In the genomic region with DNA sequence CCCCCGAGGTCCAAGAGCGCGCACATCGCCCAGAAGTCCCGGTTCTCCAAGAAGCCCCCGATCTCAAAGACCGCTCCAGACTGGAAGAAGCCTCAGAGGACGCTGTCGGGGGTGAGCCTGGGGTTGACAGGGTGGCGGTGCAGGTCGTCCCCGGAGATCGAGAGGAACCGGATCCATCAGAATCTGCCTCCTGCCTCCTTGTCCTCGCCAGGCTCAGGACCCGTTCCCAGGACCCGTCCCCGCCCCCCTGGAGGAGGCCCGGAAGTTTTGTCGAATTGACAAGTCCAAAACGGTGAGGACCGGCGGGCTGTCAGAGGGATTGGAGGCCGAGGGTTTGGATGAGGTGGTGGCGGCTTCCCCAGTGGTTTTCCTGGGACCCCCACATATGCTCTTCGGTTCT, we compare ENCODE assay signal across 8 mouse cellular contexts. TPM values are rescaled to one million over a fixed set of nuclear protein-coding genes. Genes with fewer than 3 reads are reported as not detected.
DNase-seq lines count a peak whose midpoint lies in the region; ATAC-seq and TF ChIP-seq lines count a peak whose summit lies in the region.

No protein-coding gene starts in this region.

- no peaks in the 10 kb centered on the region for H3K9me3 ChIP-seq in heart, embryonic 14.5 days (ENCODE audit: control insufficient read depth, low read length)
- H3K9me3 ChIP-seq in ES-Bruce4 (replicated peaks; ENCODE audit: control insufficient read depth, insufficient read depth, low read length, poor library complexity, severe bottlenecking), result no peaks in the 10 kb centered on the region
- H3K9me3 ChIP-seq in forebrain, embryonic 11.5 days (ENCODE audit: control insufficient read depth, low read length), result no peaks in the 10 kb centered on the region
- no peaks in the 10 kb centered on the region for H3K9me3 ChIP-seq in liver, embryonic 11.5 days (ENCODE audit: control insufficient read depth, low read length)

- peak overlapping the region; percentile 86 for H3K9ac ChIP-seq in heart, embryonic 14.5 days (ENCODE audit: low read length)
- peak overlapping the region; percentile 77 for H3K9ac ChIP-seq in ES-Bruce4 (ENCODE audit: low read depth, poor library complexity, severe bottlenecking)
- peak overlapping the region; percentile 73 for H3K9ac ChIP-seq in forebrain, embryonic 11.5 days (ENCODE audit: low read length)
- peak overlapping the region; percentile 83 for H3K9ac ChIP-seq in liver, embryonic 11.5 days (ENCODE audit: low read depth, low read length)

- peak overlapping the region; percentile 93 for H3K4me2 ChIP-seq in heart, embryonic 14.5 days (ENCODE audit: low read length)
- H3K4me2 ChIP-seq in forebrain, embryonic 11.5 days (ENCODE audit: low read depth, low read length, severe bottlenecking), result peak overlapping the region; percentile 92
- peak overlapping the region; percentile 92 for H3K4me2 ChIP-seq in liver, embryonic 11.5 days

- TF ChIP-seq EP300 in ES-Bruce4 (IDR thresholded peaks at IDR 0.05; ENCODE audit: insufficient read depth, low read depth, low read length), result no peak

- H3K4me3 ChIP-seq in heart, embryonic 14.5 days (ENCODE audit: control insufficient read depth in 1 of 2, insufficient read depth in 1 of 2, low read depth in 1 of 2, low read length in 2 of 2), result peak overlapping the region; percentile 68 to 78
- H3K4me3 ChIP-seq in ES-Bruce4 (ENCODE audit: low read depth, low read length), result peak overlapping the region; percentile 91
- peak overlapping the region; percentile 85 for H3K4me3 ChIP-seq in forebrain, embryonic 11.5 days (ENCODE audit: low read depth, low read length)
- peak overlapping the region; percentile 91 for H3K4me3 ChIP-seq in liver, embryonic 11.5 days (ENCODE audit: low read depth, low read length)

- H3K27ac ChIP-seq in heart, embryonic 14.5 days (replicated peaks in 1 of 2; ENCODE audit: control insufficient read depth in 1 of 2, insufficient read depth in 1 of 2, low read depth in 2 of 2, low read length in 2 of 2), result no peak overlapping the region
- H3K27ac ChIP-seq in ES-Bruce4 (ENCODE audit: insufficient read depth, low read length), result no peak overlapping the region
- H3K27ac ChIP-seq in forebrain, embryonic 11.5 days (ENCODE audit: low read depth, low read length), result no peak overlapping the region
- no peak overlapping the region for H3K27ac ChIP-seq in liver, embryonic 11.5 days (ENCODE audit: low read depth, low read length)

- DNase-seq in heart, postnatal 25 days (ENCODE audit: low spot score), result no peak
- no peak for DNase-seq in forebrain, embryonic 11.5 days (ENCODE audit: low spot score)
- no peak for DNase-seq in liver, embryonic 11.5 days (ENCODE audit: low spot score)
- no peak for DNase-seq in layer of hippocampus, postnatal 14 days (ENCODE audit: low spot score in 2 of 2)
- no peak for DNase-seq in layer of hippocampus, postnatal 25 days (ENCODE audit: extremely low spot score in 1 of 2, low spot score in 1 of 2)
- DNase-seq in urinary bladder, adult 2 months (ENCODE audit: low spot score), result no peak

- H3K27me3 ChIP-seq in heart, embryonic 14.5 days (ENCODE audit: control insufficient read depth, insufficient read depth, low read length), result no peaks in the 10 kb centered on the region
- H3K27me3 ChIP-seq in ES-Bruce4 (ENCODE audit: control insufficient read depth, insufficient read depth, low read length, poor library complexity, severe bottlenecking), result no peaks in the 10 kb centered on the region
- no peaks in the 10 kb centered on the region for H3K27me3 ChIP-seq in forebrain, embryonic 11.5 days (ENCODE audit: control insufficient read depth, insufficient read depth, low read length)
- no peaks in the 10 kb centered on the region for H3K27me3 ChIP-seq in liver, embryonic 11.5 days (replicated peaks; ENCODE audit: control insufficient read depth, insufficient read depth, low read length)

- no peak for TF ChIP-seq CTCF in ES-Bruce4 (IDR thresholded peaks at IDR 0.05; ENCODE audit: low read depth, low read length)

- peaks cover 55% of the 10 kb centered on the region for H3K36me3 ChIP-seq in heart, embryonic 14.5 days (ENCODE audit: control insufficient read depth, insufficient read depth, low read length)
- H3K36me3 ChIP-seq in ES-Bruce4 (ENCODE audit: control insufficient read depth, insufficient read depth, low read length, poor library complexity, severe bottlenecking), result peaks cover 13% of the 10 kb centered on the region
- peaks cover 6% of the 10 kb centered on the region; the same call in 1 of the 2 replicates for H3K36me3 ChIP-seq in forebrain, embryonic 11.5 days (ENCODE audit: control insufficient read depth, insufficient read depth, low read length)
- peaks cover 34% of the 10 kb centered on the region for H3K36me3 ChIP-seq in liver, embryonic 11.5 days (ENCODE audit: control insufficient read depth, insufficient read depth, low read length)

- intact Hi-C loops in heart, postnatal 25 days (cut with DNase I), result loop anchor here (1.0 kb wide), 1 partner anchor 14 kb away; a partner anchor contains a TSS

- WGBS in heart, embryonic 14.5 days, result 3% methylated on average over 26 of the region's 26 CpGs
- WGBS in forebrain, embryonic 11.5 days, result 3% methylated on average over 26 of the region's 26 CpGs
- 1% methylated on average over 26 of the region's 26 CpGs for WGBS in liver, embryonic 11.5 days

- TF ChIP-seq POLR2A in ES-Bruce4 (IDR thresholded peaks at IDR 0.05; ENCODE audit: insufficient read depth, low read length), result no peak

- H3K4me1 ChIP-seq in heart, embryonic 14.5 days (ENCODE audit: control insufficient read depth in 2 of 2, insufficient read depth in 2 of 2, low read length in 2 of 2), result peaks cover 8 to 19% of the 10 kb centered on the region in 2 experiments
- H3K4me1 ChIP-seq in ES-Bruce4 (ENCODE audit: control insufficient read depth, insufficient read depth, low read length), result no peaks in the 10 kb centered on the region
- H3K4me1 ChIP-seq in forebrain, embryonic 11.5 days (replicated peaks; ENCODE audit: control insufficient read depth, insufficient read depth, low read length), result peaks cover 8% of the 10 kb centered on the region
- peaks cover 19% of the 10 kb centered on the region for H3K4me1 ChIP-seq in liver, embryonic 11.5 days (replicated peaks; ENCODE audit: control insufficient read depth, insufficient read depth, low read length)

- ATAC-seq in heart, embryonic 14.5 days (ENCODE audit: insufficient number of reproducible peaks, insufficient read depth, low FRiP score, low read depth), result no peak
- no peak; the same call in 1 of the 2 replicates for ATAC-seq in forebrain, embryonic 11.5 days (replicated peaks; ENCODE audit: low FRiP score)
- peak; percentile 7; the same call in 1 of the 2 replicates for ATAC-seq in liver, embryonic 11.5 days (replicated peaks; ENCODE audit: low FRiP score)

RNA-seq across cellular contexts. Expression of a gene that starts 0.5 kb away (rescaled TPM):
- polyA plus RNA-seq in heart, embryonic 14.5 days (2014; fragmentation: Nextera tagmentation; extraction: Ambion mirVana), result 14.7 and 15.5 TPM in 2 replicates
- total RNA-seq in heart, postnatal 25 days (2021), result 10 to 100 TPM in 1 of 2 experiments, 1 to 10 TPM in 1; 9.3 to 10.2 TPM
- polyA plus RNA-seq in ES-Bruce4 (2011; ENCODE audit: insufficient read depth, insufficient read length, low read depth, missing spikeins), result 25.3 and 30.2 TPM in 2 replicates
- polyA plus RNA-seq in forebrain, embryonic 11.5 days (2014; fragmentation: Nextera tagmentation; extraction: Ambion mirVana), result 42.6 and 47.2 TPM in 2 replicates
- polyA plus RNA-seq in liver, embryonic 11.5 days (2014; fragmentation: Nextera tagmentation; extraction: Ambion mirVana), result 62.6 and 67.0 TPM in 2 replicates
- total RNA-seq in layer of hippocampus, postnatal 14 days (2021), result 10 to 100 TPM; 17.5 to 18.5 TPM
- 10 to 100 TPM; 13.2 to 14.2 TPM for total RNA-seq in layer of hippocampus, postnatal 25 days (2021)
- polyA plus RNA-seq in urinary bladder, adult 2 months (2012; rRNA removed), result 15.8 and 17.2 TPM in 2 replicates

RNA-seq across cellular contexts. Expression of a gene that starts 0.8 kb away (rescaled TPM):
- 110 TPM in 2 replicates for polyA plus RNA-seq in heart, embryonic 14.5 days (2014; fragmentation: Nextera tagmentation; extraction: Ambion mirVana)
- total RNA-seq in heart, postnatal 25 days (2021), result 10 to 100 TPM; 70.7 to 77.3 TPM
- polyA plus RNA-seq in ES-Bruce4 (2011; ENCODE audit: insufficient read depth, insufficient read length, low read depth, missing spikeins), result 146 and 152 TPM in 2 replicates
- 202 and 214 TPM in 2 replicates for polyA plus RNA-seq in forebrain, embryonic 11.5 days (2014; fragmentation: Nextera tagmentation; extraction: Ambion mirVana)
- polyA plus RNA-seq in liver, embryonic 11.5 days (2014; fragmentation: Nextera tagmentation; extraction: Ambion mirVana), result 266 and 286 TPM in 2 replicates
- total RNA-seq in layer of hippocampus, postnatal 14 days (2021), result 10 to 100 TPM; 89.3 to 93.4 TPM
- total RNA-seq in layer of hippocampus, postnatal 25 days (2021), result 10 to 100 TPM; 95.7 to 97.8 TPM
- 86.5 and 87.2 TPM in 2 replicates for polyA plus RNA-seq in urinary bladder, adult 2 months (2012; rRNA removed)

RNA-seq across cellular contexts. Expression of a gene that starts 10.3 kb away (rescaled TPM):
- polyA plus RNA-seq in heart, embryonic 14.5 days (2014; fragmentation: Nextera tagmentation; extraction: Ambion mirVana), result 3.8 and 4.6 TPM in 2 replicates
- 1 to 10 TPM; 1.7 to 1.9 TPM for total RNA-seq in heart, postnatal 25 days (2021)
- polyA plus RNA-seq in ES-Bruce4 (2011; ENCODE audit: insufficient read depth, insufficient read length, low read depth, missing spikeins), result 3.6 and 4.2 TPM in 2 replicates
- polyA plus RNA-seq in forebrain, embryonic 11.5 days (2014; fragmentation: Nextera tagmentation; extraction: Ambion mirVana), result 4.0 and 4.3 TPM in 2 replicates
- 2.9 and 3.5 TPM in 2 replicates for polyA plus RNA-seq in liver, embryonic 11.5 days (2014; fragmentation: Nextera tagmentation; extraction: Ambion mirVana)
- total RNA-seq in layer of hippocampus, postnatal 14 days (2021), result 1 to 10 TPM; 5.4 to 6.8 TPM
- total RNA-seq in layer of hippocampus, postnatal 25 days (2021), result 1 to 10 TPM; 6.0 to 6.6 TPM
- polyA plus RNA-seq in urinary bladder, adult 2 months (2012; rRNA removed), result 7.7 TPM in 2 replicates

RNA-seq across cellular contexts. Expression of a gene that starts 11.6 kb away (rescaled TPM):
- 30.3 and 38.9 TPM in 2 replicates for polyA plus RNA-seq in heart, embryonic 14.5 days (2014; fragmentation: Nextera tagmentation; extraction: Ambion mirVana)
- 10 to 100 TPM; 38.2 to 44.6 TPM for total RNA-seq in heart, postnatal 25 days (2021)
- polyA plus RNA-seq in ES-Bruce4 (2011; ENCODE audit: insufficient read depth, insufficient read length, low read depth, missing spikeins), result 34.7 and 37.5 TPM in 2 replicates
- 48.0 and 51.5 TPM in 2 replicates for polyA plus RNA-seq in forebrain, embryonic 11.5 days (2014; fragmentation: Nextera tagmentation; extraction: Ambion mirVana)
- polyA plus RNA-seq in liver, embryonic 11.5 days (2014; fragmentation: Nextera tagmentation; extraction: Ambion mirVana), result 22.1 and 25.6 TPM in 2 replicates
- total RNA-seq in layer of hippocampus, postnatal 14 days (2021), result 10 to 100 TPM; 67.0 to 68.9 TPM
- total RNA-seq in layer of hippocampus, postnatal 25 days (2021), result 10 to 100 TPM; 53.4 to 72.7 TPM
- 132 and 164 TPM in 2 replicates for polyA plus RNA-seq in urinary bladder, adult 2 months (2012; rRNA removed)

RNA-seq across cellular contexts. Expression of a gene that starts 14.6 kb away (rescaled TPM):
- polyA plus RNA-seq in heart, embryonic 14.5 days (2014; fragmentation: Nextera tagmentation; extraction: Ambion mirVana), result 27.6 and 30.6 TPM in 2 replicates
- 10 to 100 TPM; 39.2 to 39.4 TPM for total RNA-seq in heart, postnatal 25 days (2021)
- polyA plus RNA-seq in ES-Bruce4 (2011; ENCODE audit: insufficient read depth, insufficient read length, low read depth, missing spikeins), result 18.3 and 19.0 TPM in 2 replicates
- polyA plus RNA-seq in forebrain, embryonic 11.5 days (2014; fragmentation: Nextera tagmentation; extraction: Ambion mirVana), result 44.0 and 46.8 TPM in 2 replicates
- 47.2 and 49.1 TPM in 2 replicates for polyA plus RNA-seq in liver, embryonic 11.5 days (2014; fragmentation: Nextera tagmentation; extraction: Ambion mirVana)
- 10 to 100 TPM; 78.5 to 84.4 TPM for total RNA-seq in layer of hippocampus, postnatal 14 days (2021)
- 10 to 100 TPM; 85.0 to 95.9 TPM for total RNA-seq in layer of hippocampus, postnatal 25 days (2021)
- polyA plus RNA-seq in urinary bladder, adult 2 months (2012; rRNA removed), result 39.3 and 39.7 TPM in 2 replicates
